Mouse (Mus musculus) C2C12 (cell line): ENCODE measurements at regions not wholly inside any gene's neighbourhood (a gene's known extent, or its start where the extent isn't known, plus 50 kb on each side); places are given as distances from the start of the nearest gene placed in this dataset.

Experiments
- CEBPB ChIP-seq: IDR thresholded peaks from one replicate; pipeline ENCODE4 v1.6.1; 2011; ENCODE audit warnings: low read depth, mild to moderate bottlenecking, control low read depth, moderate library complexity
- CTCF ChIP-seq: IDR thresholded peaks from one replicate; pipeline ENCODE4 v1.5.1; 2011; ENCODE audit not compliant: control insufficient read depth, insufficient read depth, insufficient read length
- MAX ChIP-seq: IDR thresholded peaks from one replicate; pipeline ENCODE4 v1.6.1; 2011; ENCODE audit warnings: mild to moderate bottlenecking, control low read depth
- MYOD1 ChIP-seq: IDR thresholded peaks from one replicate; pipeline ENCODE4 v1.6.1; 2011; ENCODE audit warnings: low read depth; ENCODE audit not compliant: control insufficient read depth, insufficient read length
- USF1 ChIP-seq: IDR thresholded peaks from one replicate; pipeline ENCODE4 v1.6.1; 2011; ENCODE audit warnings: low read depth, mild to moderate bottlenecking, control low read depth, moderate library complexity

DNA sequence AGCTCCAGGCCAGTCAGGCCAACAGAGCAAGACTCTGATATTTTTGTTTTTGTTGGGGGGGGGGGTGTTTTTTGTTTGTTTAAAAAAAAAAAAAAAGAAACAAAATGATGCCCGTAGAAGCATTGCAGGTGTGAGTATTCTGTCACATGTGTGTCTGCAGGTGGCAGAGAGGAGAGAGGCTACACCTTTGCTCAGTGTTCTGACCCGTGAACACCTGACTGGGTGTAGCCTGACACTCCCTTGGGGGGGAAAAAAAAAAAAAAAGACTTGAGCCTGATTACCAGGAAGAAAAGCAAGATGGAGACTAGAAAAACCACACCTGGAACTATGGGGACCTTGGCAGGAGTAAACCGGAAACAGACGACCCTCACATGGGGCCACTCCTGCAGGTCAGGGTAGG, 61.1 kb upstream of the Cxadr start:
- no peak for TF ChIP-seq MAX
- TF ChIP-seq USF1 = no peak
- no peak for TF ChIP-seq CTCF
- no peak for TF ChIP-seq MYOD1
- no peak for TF ChIP-seq CEBPB
